ENCODE assay signal across 22 mouse cellular contexts in genomic region chr17:78554575-78554974, GRCm38 (mm10). TPM values are rescaled to one million over a fixed set of nuclear protein-coding genes. Genes with fewer than 3 reads are reported as not detected.
"Had no signal": no experiment of that assay in that cellular context is flagged by ENCODE, and none has a peak within 500 bp of the region (broad histone marks: within the 10 kb centered on the region; RNA-seq: fewer than 3 reads in every experiment).

No protein-coding gene starts in this region.

- H3K36me3 ChIP-seq: lung, embryonic 15.5 days; midbrain, embryonic 13.5 days; neural tube, embryonic 13.5 days; neural tube, embryonic 15.5 days had no signal

- H3K27me3 ChIP-seq: lung, embryonic 15.5 days; megakaryocyte, embryonic 14.5 days; midbrain, embryonic 13.5 days; neural tube, embryonic 13.5 days; neural tube, embryonic 15.5 days had no signal

- H3K4me1 ChIP-seq: lung, embryonic 15.5 days; megakaryocyte, embryonic 14.5 days had no signal

- ATAC-seq: liver, postnatal 0 days; lung, postnatal 0 days; midbrain, embryonic 13.5 days; midbrain, embryonic 16.5 days had no signal

- DNase-seq: liver, postnatal 0 days; lung, adult 2 months; lung, postnatal 14 days; lung, postnatal 36 days; retina, postnatal 1 day; right cerebral cortex, adult 18-20 months; right cerebral cortex, postnatal 25 days; right cerebral cortex, postnatal 4 days; spleen, adult 18-20 months; thymus, adult 18-20 months; thymus, postnatal 14 days; thymus, postnatal 36 days had no signal

- H3K4me2 ChIP-seq: lung, embryonic 15.5 days; midbrain, embryonic 11.5 days; midbrain, embryonic 13.5 days; neural tube, embryonic 13.5 days; neural tube, embryonic 15.5 days had no signal

- H3K9me3 ChIP-seq: lung, embryonic 15.5 days; megakaryocyte, embryonic 14.5 days; midbrain, embryonic 13.5 days; neural tube, embryonic 13.5 days; neural tube, embryonic 15.5 days had no signal

- H3K27ac ChIP-seq: lung, embryonic 15.5 days; macrophage; midbrain, embryonic 13.5 days; neural tube, embryonic 13.5 days; neural tube, embryonic 15.5 days had no signal

- H3K9ac ChIP-seq: liver, postnatal 0 days; lung, embryonic 15.5 days; midbrain, embryonic 13.5 days; neural tube, embryonic 13.5 days; neural tube, embryonic 15.5 days had no signal

- H3K4me3 ChIP-seq: lung, embryonic 15.5 days; megakaryocyte, embryonic 14.5 days; midbrain, embryonic 13.5 days; myocyte; neural tube, embryonic 13.5 days; neural tube, embryonic 15.5 days had no signal

RNA-seq across cellular contexts. Expression of gene Vit, which starts 46.7 kb away (rescaled TPM):
- polyA plus RNA-seq: macrophage, myocyte had no signal
